Comparison of ENCODE assay signal across 15 mouse cellular contexts in genomic region chr14:12342458-12343131, GRCm38 (mm10). TPM values are rescaled to one million over a fixed set of nuclear protein-coding genes. Genes with fewer than 3 reads are reported as not detected.
A peak's percentile ranks its signal among the peaks of the same experiment; 100 is the strongest.
DNase-seq lines count a peak whose midpoint lies in the region; ATAC-seq and TF ChIP-seq lines count a peak whose summit lies in the region.
"Had no signal": no experiment of that assay in that cellular context is flagged by ENCODE, and none has a peak within 500 bp of the region (broad histone marks: within the 10 kb centered on the region; RNA-seq: fewer than 3 reads in every experiment).

No protein-coding gene starts in this region.

- H3K4me2 ChIP-seq in midbrain, embryonic 11.5 days = no peak overlapping the region
- H3K4me2 ChIP-seq in midbrain, postnatal 0 days (ENCODE audit: low read depth, low read length, poor library complexity, severe bottlenecking) = no peak overlapping the region
- peak overlapping the region; percentile 62 for H3K4me2 ChIP-seq in forebrain, embryonic 15.5 days (replicated peaks)
- H3K4me2 ChIP-seq: liver, embryonic 13.5 days had no signal

- ATAC-seq in midbrain, embryonic 11.5 days (ENCODE audit: low FRiP score) = no peak
- no peak for ATAC-seq in midbrain, postnatal 0 days (ENCODE audit: low FRiP score)
- ATAC-seq in forebrain, embryonic 15.5 days (replicated peaks) = no peak
- ATAC-seq: hindbrain, embryonic 16.5 days had no signal

- under 1% methylated on average over 23 of the region's 23 CpGs for WGBS in midbrain, embryonic 11.5 days
- WGBS in midbrain, postnatal 0 days = 2% methylated on average over 23 of the region's 23 CpGs
- WGBS in embryonic facial prominence, embryonic 10.5 days = under 1% methylated on average over 23 of the region's 23 CpGs
- WGBS in forebrain, embryonic 15.5 days = 10% methylated on average over 23 of the region's 23 CpGs

- H3K9me3 ChIP-seq in midbrain, embryonic 11.5 days (ENCODE audit: control insufficient read depth, low read length) = no peaks in the 10 kb centered on the region
- H3K9me3 ChIP-seq in midbrain, postnatal 0 days (ENCODE audit: low read length) = no peaks in the 10 kb centered on the region
- no peaks in the 10 kb centered on the region for H3K9me3 ChIP-seq in embryonic facial prominence, embryonic 10.5 days
- no peaks in the 10 kb centered on the region for H3K9me3 ChIP-seq in forebrain, embryonic 15.5 days
- H3K9me3 ChIP-seq: liver, embryonic 13.5 days had no signal

- DNase-seq in midbrain, embryonic 11.5 days (ENCODE audit: low spot score, missing footprints) = peak; percentile 96
- DNase-seq in midbrain, postnatal 0 days (ENCODE audit: low spot score) = no peak
- DNase-seq in embryonic facial prominence, embryonic 10.5 days (ENCODE audit: low spot score) = peak; percentile 62
- DNase-seq in retina, postnatal 1 day = peak; percentile 80
- no peak for DNase-seq in left cerebral cortex, adult 18-20 months (ENCODE audit: low spot score in 2 of 2)
- DNase-seq in adrenal gland, postnatal 10 days = no peak
- DNase-seq: cerebellum, adult 9-11 months; liver, embryonic 13.5 days; right cerebral cortex, postnatal 4 days; thymus, postnatal 14 days had no signal

- TF ChIP-seq CTCF in midbrain, postnatal 0 days (IDR thresholded peaks at IDR 0.05) = no peak

- H3K36me3 ChIP-seq in midbrain, embryonic 11.5 days (ENCODE audit: control insufficient read depth, insufficient read depth, low read length) = no peaks in the 10 kb centered on the region
- no peaks in the 10 kb centered on the region for H3K36me3 ChIP-seq in midbrain, postnatal 0 days (ENCODE audit: insufficient read depth, low read length)
- no peaks in the 10 kb centered on the region for H3K36me3 ChIP-seq in embryonic facial prominence, embryonic 10.5 days (replicated peaks)
- no peaks in the 10 kb centered on the region for H3K36me3 ChIP-seq in forebrain, embryonic 15.5 days
- H3K36me3 ChIP-seq: liver, embryonic 13.5 days had no signal

- no peak overlapping the region for H3K27ac ChIP-seq in midbrain, embryonic 11.5 days (ENCODE audit: low read depth, low read length)
- H3K27ac ChIP-seq in midbrain, postnatal 0 days (ENCODE audit: low read depth, low read length) = no peak overlapping the region
- no peak overlapping the region; the same call in 1 of the 2 replicates for H3K27ac ChIP-seq in embryonic facial prominence, embryonic 10.5 days (replicated peaks)
- peak overlapping the region; percentile 95 for H3K27ac ChIP-seq in forebrain, embryonic 15.5 days (replicated peaks)
- H3K27ac ChIP-seq: liver, embryonic 13.5 days had no signal

- peaks cover 18% of the 10 kb centered on the region for H3K4me1 ChIP-seq in midbrain, embryonic 11.5 days (ENCODE audit: control insufficient read depth, insufficient read depth, low read length)
- no peaks in the 10 kb centered on the region for H3K4me1 ChIP-seq in midbrain, postnatal 0 days (ENCODE audit: insufficient read depth, low read length)
- peaks cover 55% of the 10 kb centered on the region for H3K4me1 ChIP-seq in embryonic facial prominence, embryonic 10.5 days
- peaks cover 63% of the 10 kb centered on the region for H3K4me1 ChIP-seq in forebrain, embryonic 15.5 days
- H3K4me1 ChIP-seq: liver, embryonic 13.5 days had no signal

- H3K27me3 ChIP-seq in midbrain, embryonic 11.5 days (ENCODE audit: control insufficient read depth, insufficient read depth, low read length) = peaks cover 99% of the 10 kb centered on the region
- H3K27me3 ChIP-seq in midbrain, postnatal 0 days (ENCODE audit: insufficient read depth, low read length) = peaks cover 91% of the 10 kb centered on the region
- H3K27me3 ChIP-seq in embryonic facial prominence, embryonic 10.5 days (replicated peaks; ENCODE audit: low read depth, poor library complexity, severe bottlenecking) = peaks cover 100% of the 10 kb centered on the region
- peaks cover 15% of the 10 kb centered on the region for H3K27me3 ChIP-seq in forebrain, embryonic 15.5 days

- H3K9ac ChIP-seq in midbrain, embryonic 11.5 days (ENCODE audit: low read length) = no peak overlapping the region
- H3K9ac ChIP-seq in midbrain, postnatal 0 days (replicated peaks; ENCODE audit: low read length, poor library complexity, severe bottlenecking) = no peak overlapping the region
- peak overlapping the region; percentile 65 for H3K9ac ChIP-seq in forebrain, embryonic 15.5 days (replicated peaks)
- H3K9ac ChIP-seq: liver, embryonic 13.5 days had no signal

- no peak overlapping the region for H3K4me3 ChIP-seq in midbrain, embryonic 11.5 days (ENCODE audit: low read depth, low read length)
- no peak overlapping the region for H3K4me3 ChIP-seq in midbrain, postnatal 0 days (ENCODE audit: low read depth, low read length)
- H3K4me3 ChIP-seq in embryonic facial prominence, embryonic 10.5 days = peak overlapping the region; percentile 50
- H3K4me3 ChIP-seq in forebrain, embryonic 15.5 days = peak overlapping the region; percentile 51
- H3K4me3 ChIP-seq: liver, embryonic 13.5 days had no signal

RNA-seq across cellular contexts. Expression of gene Fezf2, which starts 5.4 kb away (rescaled TPM):
- 3.1 and 3.8 TPM in 2 replicates for polyA plus RNA-seq in midbrain, embryonic 11.5 days (2014; fragmentation: Nextera tagmentation; extraction: Ambion mirVana)
- 0.19 and 0.93 TPM in 2 replicates for total RNA-seq in midbrain, postnatal 0 days (2014; rRNA removed)
- 0.70 and 1.7 TPM in 2 replicates for polyA plus RNA-seq in midbrain, postnatal 0 days (2015; fragmentation: Nextera tagmentation; extraction: Ambion mirVana)
- 2.8 and 3.2 TPM in 2 replicates for polyA plus RNA-seq in embryonic facial prominence, embryonic 10.5 days (2016; fragmentation: Nextera tagmentation; extraction: Ambion mirVana)
- 90.9 and 94.3 TPM in 2 replicates for polyA plus RNA-seq in forebrain, embryonic 15.5 days (2015; fragmentation: Nextera tagmentation; extraction: Ambion mirVana)
- total RNA-seq in left cerebral cortex, adult 18-20 months (2021) = 10 to 100 TPM; 26.4 to 33.2 TPM
- total RNA-seq in adrenal gland, postnatal 10 days (2021) = not detected
- polyA plus RNA-seq: gonadal fat pad, adult 2 months; kidney, embryonic 14.5 days; liver, embryonic 13.5 days had no signal

RNA-seq across cellular contexts. Expression of gene 3830406C13Rik, which starts 58.6 kb away (rescaled TPM):
- polyA plus RNA-seq in midbrain, embryonic 11.5 days (2014; fragmentation: Nextera tagmentation; extraction: Ambion mirVana) = 25.4 and 30.0 TPM in 2 replicates
- total RNA-seq in midbrain, postnatal 0 days (2014; rRNA removed) = 20.8 and 26.4 TPM in 2 replicates
- polyA plus RNA-seq in midbrain, postnatal 0 days (2015; fragmentation: Nextera tagmentation; extraction: Ambion mirVana) = 36.3 and 37.3 TPM in 2 replicates
- polyA plus RNA-seq in embryonic facial prominence, embryonic 10.5 days (2016; fragmentation: Nextera tagmentation; extraction: Ambion mirVana) = 20.9 and 25.9 TPM in 2 replicates
- 44.9 and 48.7 TPM in 2 replicates for polyA plus RNA-seq in forebrain, embryonic 15.5 days (2015; fragmentation: Nextera tagmentation; extraction: Ambion mirVana)
- 10 to 100 TPM; 29.1 to 29.2 TPM for total RNA-seq in left cerebral cortex, adult 18-20 months (2021)
- total RNA-seq in adrenal gland, postnatal 10 days (2021) = 10 to 100 TPM; 30.0 to 42.2 TPM

RNA-seq across cellular contexts. Expression of gene Gm49355, which starts 58.8 kb away (rescaled TPM):
- polyA plus RNA-seq in midbrain, embryonic 11.5 days (2014; fragmentation: Nextera tagmentation; extraction: Ambion mirVana) = 0.16 TPM in 1 of 2 replicates, not detected in the other
- not detected in 2 replicates for total RNA-seq in midbrain, postnatal 0 days (2014; rRNA removed)
- 0.06 and 0.27 TPM in 2 replicates for polyA plus RNA-seq in midbrain, postnatal 0 days (2015; fragmentation: Nextera tagmentation; extraction: Ambion mirVana)
- polyA plus RNA-seq in embryonic facial prominence, embryonic 10.5 days (2016; fragmentation: Nextera tagmentation; extraction: Ambion mirVana) = 0.07 and 0.16 TPM in 2 replicates
- polyA plus RNA-seq in forebrain, embryonic 15.5 days (2015; fragmentation: Nextera tagmentation; extraction: Ambion mirVana) = 0.17 TPM in 2 replicates
- total RNA-seq in left cerebral cortex, adult 18-20 months (2021) = under 1 TPM; 0.12 to 0.49 TPM
- under 1 TPM; 0.09 to 0.15 TPM for total RNA-seq in adrenal gland, postnatal 10 days (2021)
- total RNA-seq: left cerebral cortex, postnatal 36 days had no signal
- polyA plus RNA-seq: kidney, embryonic 14.5 days had no signal

Comparison
In these comparisons a context has a peak if more than half of its experiments do, and no peak if none do; other contexts are left out.
1. DNase-seq: peak in midbrain, embryonic 11.5 days (single experiment), embryonic facial prominence, embryonic 10.5 days (single experiment) and retina, postnatal 1 day (single experiment); none in midbrain, postnatal 0 days (single experiment), left cerebral cortex, adult 18-20 months (0 of 2) and adrenal gland, postnatal 10 days (single experiment).
2. H3K4me3 ChIP-seq: peak in embryonic facial prominence, embryonic 10.5 days (single experiment) and forebrain, embryonic 15.5 days (single experiment); none in midbrain, embryonic 11.5 days (single experiment) and midbrain, postnatal 0 days (single experiment).
3. RNA of gene Fezf2, which starts 5.4 kb away (polyA plus RNA-seq): 90.9 to 94.3 TPM in forebrain, embryonic 15.5 days; 3.1 to 3.8 TPM in midbrain, embryonic 11.5 days, 2.8 to 3.2 TPM in embryonic facial prominence, embryonic 10.5 days and 0.70 to 1.7 TPM in midbrain, postnatal 0 days; every median in the first group is over 10 times any median in the second.